Mouse (Mus musculus) liver, embryonic 15.5 days (tissue): ENCODE data around the gene Uqcrq. TPM values are rescaled to one million over a fixed set of nuclear protein-coding genes. Genes with fewer than 3 reads are reported as not detected.

Experiments used
- ATAC-seq: fragments of 200-750 bp; cut with Nextera tagmentation; 2 replicates; pipeline ENCODE4 v1.8.0; 2017; ENCODE audit warnings: moderate number of reproducible peaks, mild to moderate bottlenecking, moderate library complexity; ENCODE audit not compliant: insufficient read depth
- H3K27ac ChIP-seq: fragments of 300-500 bp; sonication (generic); replicated peaks from 2 replicates; pipeline ENCODE4 v1.5.1; 2015; ENCODE audit warnings: mild to moderate bottlenecking, inconsistent platforms
- H3K27me3 ChIP-seq: fragments of 300-500 bp; sonication (generic); 2 replicates; pipeline ENCODE4 v1.6.1; 2015; ENCODE audit warnings: mild to moderate bottlenecking, inconsistent platforms
- H3K36me3 ChIP-seq: fragments of 300-500 bp; sonication (generic); replicated peaks from 2 replicates; pipeline ENCODE4 v1.6.1; 2015; ENCODE audit warnings: moderate library complexity, mild to moderate bottlenecking, inconsistent platforms
- H3K4me1 ChIP-seq: fragments of 300-500 bp; sonication (generic); replicated peaks from 2 replicates; pipeline ENCODE4 v1.6.1; 2015; ENCODE audit warnings: inconsistent platforms
- H3K4me2 ChIP-seq: fragments of 300-500 bp; sonication (generic); 2 replicates; pipeline ENCODE4 v1.6.1; 2015; ENCODE audit warnings: moderate library complexity, mild to moderate bottlenecking, inconsistent platforms
- H3K4me3 ChIP-seq: fragments of 300-500 bp; sonication (generic); replicated peaks from 2 replicates; pipeline ENCODE4 v1.5.1; 2015; ENCODE audit warnings: mild to moderate bottlenecking, inconsistent platforms
- H3K9ac ChIP-seq: fragments of 300-500 bp; sonication (generic); 2 replicates; pipeline ENCODE4 v1.6.1; 2015; ENCODE audit warnings: moderate library complexity, mild to moderate bottlenecking, inconsistent platforms
- H3K9me3 ChIP-seq: fragments of 300-500 bp; sonication (generic); replicated peaks from 2 replicates; pipeline ENCODE4 v1.6.1; 2016; ENCODE audit warnings: inconsistent platforms
- WGBS: fragments of 180-500 bp; shearing (Covaris S2); methylation state at CpG from one replicate; pipeline ENCODE4 v1.1.7; 2015; ENCODE audit warnings: mixed read lengths; ENCODE audit not compliant: insufficient replicate concordance; 5-methylcytosine and 5-hydroxymethylcytosine counted together
- polyA plus RNA-seq: library from polyadenylated mRNA; unstranded; fragments of >200 nt; fragmentation: Nextera tagmentation; extraction: Ambion mirVana; gene quantifications from 2 replicates; pipeline ENCODE4 v1.2.1, GENCODE M21; 2015

The Uqcrq gene
- 473 and 512 TPM in 2 replicates for polyA plus RNA-seq

GRCm38 (mm10) chr11:53430670-53431346, at the start of gene Uqcrq, which contains the start of gene Gdf9:
Gene Uqcrq (minus strand): TSS chr11:53430831.
Gene Gdf9 (plus strand): TSS chr11:53431023.
- under 1% methylated on average over 44 of the region's 44 CpGs for WGBS
- Histone ChIP-seq H3K27me3 (no peaks in the 10 kb centered on the region), H3K9ac (peak within 1 kb of the TSS; percentile 87), H3K4me1 (peaks cover 48% of the 10 kb centered on the region), H3K27ac (peak within 1 kb of the TSS; percentile 90), H3K36me3 (peaks cover 14% of the 10 kb centered on the region), H3K4me2 (peak within 1 kb of the TSS; percentile 87), H3K4me3 (peak within 1 kb of the TSS; percentile 96), H3K9me3 (no peaks in the 10 kb centered on the region)
- ATAC-seq, result peak; percentile 87

- Histone ChIP-seq H3K9me3 (no peaks in the 10 kb centered on the region), H3K4me3 (peak within 1 kb of the TSS; percentile 75), H3K4me1 (peaks cover 69% of the 10 kb centered on the region), H3K36me3 (peaks cover 20% of the 10 kb centered on the region), H3K4me2 (peak within 1 kb of the TSS; percentile 92), H3K27ac (peak within 1 kb of the TSS; percentile 99), H3K9ac (peak within 1 kb of the TSS; percentile 87), H3K27me3 (peaks cover 55% of the 10 kb centered on the region)
- under 1% methylated on average over 40 of the region's 40 CpGs for WGBS
- ATAC-seq, result peak; percentile 69
Measured at GRCm38 (mm10) chr11:53479783-53480301, 49.2 kb upstream of the Uqcrq start, which contains the start of the genes Gm9945 and Sowaha. Gene Gm9945 (plus strand): TSS chr11:53480166. Gene Sowaha (minus strand): TSS chr11:53480274.

GRCm38 (mm10) chr11:53479171-53479782, 48.6 kb upstream of the Uqcrq start:
- peaks cover 64% of the 10 kb centered on the region for H3K4me1 ChIP-seq
- 1% methylated on average over 62 of the region's 62 CpGs for WGBS
- ATAC-seq, result peak; percentile 2; the same call in 1 of the 2 replicates

GRCm38 (mm10) chr11:53478383-53479170, 47.9 kb upstream of the Uqcrq start:
- no peaks in the 10 kb centered on the region for H3K9me3 ChIP-seq
- peaks cover 57% of the 10 kb centered on the region for H3K4me1 ChIP-seq
- peaks cover 68% of the 10 kb centered on the region for H3K27me3 ChIP-seq
- H3K36me3 ChIP-seq, result peaks cover 20% of the 10 kb centered on the region
- peak overlapping the region; percentile 99 for H3K27ac ChIP-seq
- peak overlapping the region; percentile 87 for H3K9ac ChIP-seq
- 7% methylated on average over 79 of the region's 79 CpGs for WGBS
- ATAC-seq, result no peak
- peak overlapping the region; percentile 75 for H3K4me3 ChIP-seq
- H3K4me2 ChIP-seq, result peak overlapping the region; percentile 92

More at GRCm38 (mm10) chr11:53479171-53479782, 48.6 kb upstream of the Uqcrq start:
- Histone ChIP-seq H3K27ac (peak overlapping the region; percentile 99), H3K9ac (peak overlapping the region; percentile 87), H3K9me3 (no peaks in the 10 kb centered on the region), H3K4me3 (peak overlapping the region; percentile 75), H3K36me3 (peaks cover 20% of the 10 kb centered on the region), H3K4me2 (peak overlapping the region; percentile 92), H3K27me3 (peaks cover 61% of the 10 kb centered on the region)

- 22% methylated on average over 7 of the region's 7 CpGs for WGBS
- Histone ChIP-seq H3K9ac (peak overlapping the region; percentile 87), H3K9me3 (no peaks in the 10 kb centered on the region), H3K27ac (peak overlapping the region; percentile 99; the same call in 1 of the 2 replicates), H3K4me1 (peaks cover 51% of the 10 kb centered on the region), H3K27me3 (peaks cover 75% of the 10 kb centered on the region), H3K4me2 (peak overlapping the region; percentile 92), H3K4me3 (peak overlapping the region; percentile 75), H3K36me3 (peaks cover 20% of the 10 kb centered on the region)
- no peak for ATAC-seq
Measured at GRCm38 (mm10) chr11:53477833-53478232, 47.2 kb upstream of the Uqcrq start.

- H3K4me2 ChIP-seq, result no peak overlapping the region
- no peak for ATAC-seq
- H3K27me3 ChIP-seq, result peaks cover 95% of the 10 kb centered on the region
- no peaks in the 10 kb centered on the region for H3K9me3 ChIP-seq
- H3K36me3 ChIP-seq, result peaks cover 20% of the 10 kb centered on the region
- no peak overlapping the region for H3K27ac ChIP-seq
- 38% methylated on average over 8 of the region's 8 CpGs for WGBS
- H3K4me1 ChIP-seq, result peaks cover 33% of the 10 kb centered on the region
- no peak overlapping the region for H3K4me3 ChIP-seq
- H3K9ac ChIP-seq, result no peak overlapping the region
Measured at GRCm38 (mm10) chr11:53475620-53476019, 45.0 kb upstream of the Uqcrq start.

- H3K4me3 ChIP-seq, result no peak overlapping the region
- H3K4me2 ChIP-seq, result no peak overlapping the region
- no peaks in the 10 kb centered on the region for H3K9me3 ChIP-seq
- H3K4me1 ChIP-seq, result peaks cover 11% of the 10 kb centered on the region
- no peak for ATAC-seq
- peaks cover 85% of the 10 kb centered on the region for H3K27me3 ChIP-seq
- H3K36me3 ChIP-seq, result peaks cover 12% of the 10 kb centered on the region
- no peak overlapping the region for H3K27ac ChIP-seq
- H3K9ac ChIP-seq, result no peak overlapping the region
- WGBS, result 64% methylated on average over 3 of the region's 3 CpGs
Measured at GRCm38 (mm10) chr11:53472709-53473108, 42.1 kb upstream of the Uqcrq start.

GRCm38 (mm10) chr11:53469968-53470695, 39.5 kb upstream of the Uqcrq start, which contains the start of gene Gm9837:
Gene Gm9837 (minus strand): TSS chr11:53470479.
- Histone ChIP-seq H3K36me3 (no peaks in the 10 kb centered on the region), H3K9me3 (no peaks in the 10 kb centered on the region), H3K27me3 (peaks cover 87% of the 10 kb centered on the region), H3K9ac (no peak within 1 kb of the TSS), H3K4me3 (no peak within 1 kb of the TSS), H3K4me2 (0 out of 2 replicates have a peak within 1 kb of the TSS, but pooled peaks have one; percentile 2), H3K27ac (no peak within 1 kb of the TSS), H3K4me1 (peaks cover 12% of the 10 kb centered on the region)
- 8% methylated on average over 29 of the region's 29 CpGs for WGBS
- ATAC-seq, result peak; percentile 66

- H3K9me3 ChIP-seq, result no peaks in the 10 kb centered on the region
- 39% methylated on average over 16 of the region's 16 CpGs for WGBS
- no peak overlapping the region for H3K27ac ChIP-seq
- H3K4me1 ChIP-seq, result peaks cover 12% of the 10 kb centered on the region
- peaks cover 87% of the 10 kb centered on the region for H3K27me3 ChIP-seq
- H3K9ac ChIP-seq, result no peak overlapping the region
- H3K4me3 ChIP-seq, result no peak overlapping the region
- H3K4me2 ChIP-seq, result no peak overlapping the region
- no peaks in the 10 kb centered on the region for H3K36me3 ChIP-seq
- no peak for ATAC-seq
Measured at GRCm38 (mm10) chr11:53469294-53469967, 38.8 kb upstream of the Uqcrq start.
